Mouse (Mus musculus) cerebellum, adult 8-10 months (tissue): ENCODE data around the gene Vill.

Experiments
- DNase-seq: peaks from one replicate; pipeline ENCODE4 v3.0.0; 2022

Gene Vill

DNA sequence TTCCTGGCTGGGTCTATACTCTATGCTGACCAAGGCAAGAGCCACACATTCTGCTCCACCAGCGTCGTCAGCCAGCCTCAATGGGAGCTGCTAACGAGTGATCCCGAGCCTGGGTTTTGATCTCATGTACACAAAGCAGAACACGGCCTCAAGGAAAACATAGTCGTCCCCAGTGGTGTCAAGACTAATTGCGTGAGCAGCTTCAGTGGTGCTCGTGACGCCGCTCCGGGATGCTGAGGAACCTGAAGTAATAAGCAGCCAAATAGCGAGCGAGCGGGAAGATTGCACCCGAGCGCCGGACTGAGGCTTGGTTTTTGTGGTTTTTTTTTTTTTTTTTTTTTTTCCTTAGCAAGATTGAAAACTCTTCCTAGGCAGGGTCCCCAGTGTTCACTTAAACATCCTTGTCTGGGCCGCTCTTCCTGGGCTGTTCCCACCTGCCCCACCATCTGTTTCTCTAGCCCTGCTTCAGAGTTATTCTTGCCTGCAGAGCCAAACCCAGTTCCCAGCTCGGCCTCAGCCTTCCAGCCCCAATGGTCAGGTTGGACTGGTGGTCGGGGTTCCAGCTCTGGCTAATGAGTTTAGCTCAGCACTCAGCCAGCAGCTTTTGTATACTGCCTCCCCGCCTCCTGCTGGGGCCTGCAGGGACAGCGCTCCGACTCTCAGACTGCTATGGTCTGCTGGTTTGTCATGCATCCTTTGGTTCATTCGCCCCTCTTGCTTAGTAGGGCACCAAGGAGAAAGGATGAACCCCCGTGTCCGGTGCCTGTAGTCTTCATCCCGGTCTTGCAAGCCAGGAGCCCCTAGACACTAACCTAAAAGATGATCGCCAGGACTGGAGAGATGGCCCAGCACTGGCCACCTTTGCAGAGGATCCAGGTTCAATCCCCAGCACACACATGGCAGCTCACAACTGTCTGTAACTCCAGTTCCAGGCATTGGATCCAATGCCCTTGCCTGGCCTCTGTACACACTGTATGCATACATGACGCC lies 17.6 kb upstream of the Vill start:
- no peak for DNase-seq

- DNase-seq: no peak
Measured at GRCm38 (mm10) chr9:119035836-119036235, 16.7 kb upstream of the Vill start.

DNA sequence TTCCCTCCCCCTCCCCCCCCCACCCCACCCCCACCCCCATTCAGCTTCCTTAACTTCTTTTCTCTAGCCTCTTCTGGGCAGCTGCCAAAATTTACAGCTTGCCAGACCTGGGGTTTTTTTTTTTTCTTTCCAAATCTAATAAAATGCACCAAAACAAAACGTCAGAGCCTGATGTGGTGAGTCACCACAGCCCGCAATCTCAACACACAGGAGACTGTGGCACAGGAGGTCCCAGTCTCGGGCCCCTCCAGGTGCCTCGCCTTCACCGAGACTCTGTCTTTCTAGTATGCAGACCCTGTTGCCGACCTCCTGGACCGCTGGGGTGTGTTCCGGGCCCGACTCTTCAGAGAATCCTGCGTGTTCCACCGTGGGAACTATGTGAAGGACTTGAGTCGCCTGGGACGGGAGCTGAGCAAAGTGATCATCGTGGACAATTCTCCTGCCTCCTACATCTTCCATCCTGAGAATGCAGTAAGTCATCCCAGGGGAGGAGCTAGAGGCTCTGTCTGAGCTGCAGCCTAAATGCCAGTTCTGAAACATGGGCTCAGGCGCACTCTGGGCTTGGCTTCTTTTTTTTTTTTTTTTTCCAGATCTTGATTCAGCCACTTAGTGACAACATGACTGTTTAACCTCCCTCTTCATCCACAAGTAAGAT lies 15.4 kb upstream of the Vill start:
- DNase-seq: no peak

- no peak for DNase-seq
Measured at GRCm38 (mm10) chr9:119038574-119038973, 14.0 kb upstream of the Vill start.

DNA sequence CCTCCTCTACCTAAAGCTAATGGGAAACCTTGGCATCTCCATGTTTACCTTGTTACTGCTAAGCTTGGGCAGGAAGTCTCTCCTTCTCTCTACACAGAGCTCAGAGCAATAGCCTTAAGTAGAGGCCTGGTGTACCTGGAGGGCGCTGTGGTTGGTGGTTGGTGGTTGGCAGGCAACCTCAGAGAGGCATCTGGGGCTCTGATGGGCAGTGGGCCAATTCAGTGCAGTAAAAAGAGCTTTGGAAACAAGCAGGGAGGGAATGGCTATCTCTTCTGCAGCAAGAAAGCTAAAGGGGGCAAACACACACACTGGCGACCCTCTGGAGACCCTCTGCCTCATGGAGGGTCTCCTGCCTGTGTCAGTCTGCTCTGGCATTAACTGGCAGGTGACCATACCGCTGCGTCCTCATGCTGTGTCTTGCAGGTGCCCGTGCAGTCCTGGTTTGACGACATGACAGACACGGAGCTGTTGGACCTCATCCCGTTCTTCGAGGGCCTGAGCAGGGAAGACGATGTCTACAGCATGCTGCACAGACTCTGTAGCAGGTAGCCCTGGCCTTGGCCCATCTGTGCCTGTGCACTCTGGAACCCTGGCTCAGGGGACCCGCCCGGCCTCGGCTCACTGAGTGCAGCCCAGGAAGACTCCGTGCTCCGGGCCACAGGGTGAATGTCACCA lies 12.3 kb upstream of the Vill start:
- peak; percentile 14 for DNase-seq

- no peak for DNase-seq
Measured at GRCm38 (mm10) chr9:119048182-119048903, 4.2 kb upstream of the Vill start.

GRCm38 (mm10) chr9:119051158-119051557 lies 1.4 kb upstream of the Vill start:
- DNase-seq: no peak

DNA sequence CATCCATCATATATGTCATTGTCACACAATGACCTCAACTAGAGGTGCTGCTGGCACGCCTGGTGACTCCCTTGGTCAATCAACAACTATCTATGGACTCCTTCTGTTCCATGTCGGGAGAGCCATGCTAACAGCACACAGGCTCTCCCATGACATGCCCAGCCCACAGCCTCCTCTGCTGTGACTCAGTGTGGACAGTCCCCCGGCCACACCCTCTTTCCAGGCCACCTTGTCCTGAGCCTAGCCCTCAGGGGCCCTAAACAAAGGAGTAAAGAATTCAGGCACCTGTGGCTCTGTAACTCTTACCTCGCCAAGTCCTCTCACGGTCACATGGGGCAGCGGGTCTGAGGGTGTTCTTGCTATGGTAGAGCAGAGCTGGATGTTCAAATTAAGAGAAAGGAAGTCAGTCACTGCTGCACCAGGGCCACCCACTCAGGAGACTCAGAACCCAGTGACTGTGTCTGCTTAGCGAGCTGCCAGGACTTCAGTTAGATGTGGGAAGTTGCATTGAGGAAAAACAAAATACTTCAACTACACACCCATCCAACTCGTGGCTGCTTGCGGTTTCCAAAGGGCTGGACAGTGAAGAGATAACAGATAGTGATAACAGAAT lies 1.5 kb downstream of the Vill start:
- no peak for DNase-seq

DNA sequence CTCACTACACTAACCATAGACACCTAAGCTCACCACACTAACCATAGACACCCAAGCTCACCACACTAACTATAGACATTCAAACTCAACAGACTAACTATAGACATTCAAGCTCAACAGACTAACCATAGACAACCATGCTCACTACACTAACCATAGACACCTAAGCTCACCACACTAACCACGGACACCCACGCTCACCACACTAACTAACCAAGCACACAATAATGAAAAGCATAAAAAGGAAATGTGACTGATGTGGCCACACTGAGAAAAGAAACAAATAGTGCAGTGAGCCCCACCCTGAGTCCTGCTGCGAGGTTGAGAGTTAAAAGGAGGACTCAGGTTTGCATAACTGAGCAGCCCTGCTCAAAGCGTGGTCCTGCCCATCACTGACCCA lies 2.8 kb downstream of the Vill start:
- no peak for DNase-seq

DNA sequence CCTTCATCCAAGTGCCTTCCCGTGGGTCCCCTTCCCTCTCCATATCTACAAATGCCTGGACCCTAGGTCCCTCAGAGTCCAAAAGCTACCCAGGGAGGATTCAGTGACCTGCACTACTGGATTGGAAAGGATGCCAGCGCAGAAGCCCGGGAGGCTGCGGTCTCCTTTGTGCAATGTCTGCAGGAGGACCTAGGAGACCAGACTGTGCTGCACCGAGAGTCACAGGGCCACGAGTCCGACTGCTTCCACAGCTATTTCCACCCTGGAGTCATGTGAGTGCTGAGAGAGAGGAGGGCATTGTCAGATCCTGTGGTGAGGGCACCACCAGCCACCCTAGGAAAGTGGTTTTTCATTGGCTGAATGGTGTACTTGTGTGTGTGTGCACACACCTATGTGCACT lies 5.7 kb downstream of the Vill start:
- no peak for DNase-seq

- no peak for DNase-seq
Measured at GRCm38 (mm10) chr9:119060701-119061100, 8.1 kb downstream of the Vill start.

- no peak for DNase-seq
Measured at GRCm38 (mm10) chr9:119063036-119063644, 10.6 kb downstream of the Vill start.

GRCm38 (mm10) chr9:119064296-119064695 lies 11.7 kb downstream of the Vill start:
- DNase-seq: no peak

DNA sequence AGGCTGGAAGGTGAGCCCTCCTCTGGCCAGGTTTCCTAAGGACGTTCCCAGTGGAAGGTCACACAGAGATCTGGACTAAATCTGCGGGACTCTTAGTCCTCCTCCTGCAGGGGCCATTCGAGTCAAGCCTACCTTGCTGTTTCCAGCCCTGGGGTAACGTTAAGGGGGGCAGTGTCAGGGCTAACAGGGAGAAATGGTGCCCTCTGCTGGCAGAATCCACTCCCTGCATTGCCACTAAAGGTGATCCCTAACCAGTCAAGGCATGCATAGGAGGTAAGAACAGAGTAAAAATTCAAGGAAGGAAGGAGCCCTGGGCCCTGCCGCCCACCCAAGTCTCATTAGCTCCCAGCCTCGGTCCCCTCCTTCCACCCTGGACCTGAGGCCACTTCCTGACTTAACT lies 15.0 kb downstream of the Vill start:
- peak; percentile 57 for DNase-seq

- no peak for DNase-seq
Measured at GRCm38 (mm10) chr9:119068266-119068665, 15.7 kb downstream of the Vill start.

DNA sequence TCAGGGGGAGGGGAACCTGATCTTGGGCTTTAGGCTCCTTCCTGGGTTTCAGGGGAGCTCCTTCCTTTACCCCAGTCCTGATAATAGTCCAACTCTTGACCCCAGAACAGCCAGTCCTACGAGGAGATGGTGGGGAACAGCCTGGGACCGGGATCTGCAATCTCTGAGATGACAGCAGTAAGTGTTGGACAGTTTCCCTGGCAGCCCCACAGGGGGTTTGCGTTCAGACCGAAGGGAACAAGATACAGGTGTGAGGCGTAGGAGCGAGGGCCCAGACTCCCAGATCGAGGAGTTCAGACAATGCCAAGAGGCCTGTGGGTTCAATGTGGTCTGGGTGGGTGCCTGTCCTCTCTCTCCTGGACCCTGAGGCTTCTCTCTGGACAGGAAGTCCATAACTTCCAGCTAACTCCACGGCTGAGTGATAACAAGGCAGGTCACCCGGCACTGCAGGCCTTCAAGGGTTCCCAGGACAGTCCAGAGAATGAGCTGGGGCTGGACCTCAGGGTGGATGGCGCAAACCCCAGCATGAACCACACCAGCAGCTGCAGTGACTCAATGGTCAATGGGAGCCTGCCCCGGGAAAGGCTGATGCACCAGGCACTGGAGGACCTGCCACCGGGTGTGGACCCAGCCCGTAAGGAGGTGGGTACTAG lies 17.7 kb downstream of the Vill start:
- DNase-seq: no peak

DNA sequence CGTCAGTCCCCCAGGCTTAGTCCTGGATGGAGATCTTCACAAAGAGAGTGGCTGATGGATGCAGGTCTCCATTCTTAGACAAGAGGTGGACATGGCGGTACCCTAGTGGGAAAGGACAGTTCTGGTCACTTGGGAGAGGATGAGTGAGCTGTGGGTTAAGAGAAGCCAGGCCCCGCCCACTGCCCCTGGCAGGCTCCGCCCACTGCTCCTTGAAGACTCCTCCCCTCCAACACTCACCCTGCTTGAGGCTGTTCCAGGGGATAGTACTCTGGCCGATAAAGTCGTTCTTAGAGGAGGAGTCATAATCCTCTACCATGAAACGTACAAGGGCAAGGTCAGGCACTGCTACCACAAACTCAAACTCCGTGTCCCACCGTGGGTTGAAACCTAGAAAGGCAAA lies 19.2 kb downstream of the Vill start:
- no peak for DNase-seq

DNA sequence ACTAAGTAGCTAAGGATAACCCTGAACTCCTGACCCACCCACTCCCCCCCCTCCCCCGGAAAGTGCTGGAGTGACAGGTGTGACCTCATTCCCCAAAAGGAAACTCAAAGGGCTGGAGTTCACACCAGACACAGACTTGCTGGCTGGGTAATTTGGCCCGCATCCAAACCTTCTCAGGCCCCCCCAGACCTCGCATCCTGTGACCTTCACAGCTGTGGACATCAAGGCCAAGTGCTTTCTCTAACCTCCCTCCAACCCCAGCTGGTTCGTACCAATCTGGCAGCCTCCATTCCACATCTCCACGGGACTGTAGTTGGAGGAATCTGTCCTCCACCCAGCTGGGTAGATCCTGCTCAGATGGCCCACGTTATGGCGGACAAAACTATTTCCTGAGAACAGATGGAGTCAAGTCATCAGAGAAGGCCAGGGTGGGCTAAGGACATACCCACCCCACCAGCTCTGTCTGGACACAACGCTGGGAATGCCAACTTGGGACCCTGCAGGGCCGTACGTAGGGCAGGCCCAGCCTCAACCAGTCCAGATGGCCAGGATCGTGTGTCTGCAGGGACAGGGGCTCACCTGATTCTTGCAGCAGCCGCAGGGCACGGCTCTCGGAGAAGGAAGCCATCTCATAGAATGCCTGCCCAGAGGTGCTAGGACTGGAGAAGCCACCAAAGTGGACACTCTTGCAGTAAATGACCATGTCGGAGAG lies 20.8 kb downstream of the Vill start:
- DNase-seq: no peak

- no peak for DNase-seq
Measured at GRCm38 (mm10) chr9:119075685-119076084, 23.1 kb downstream of the Vill start.

GRCm38 (mm10) chr9:119080040-119080675 lies 27.6 kb downstream of the Vill start:
- no peak for DNase-seq
